Mouse (Mus musculus): Measurements from ENCODE around the gene Slc52a3. TPM values are rescaled to one million over a fixed set of nuclear protein-coding genes. Genes with fewer than 3 reads are reported as not detected.

The Slc52a3 gene
- polyA plus RNA-seq, 1 experiment: 1.4 TPM

DNA sequence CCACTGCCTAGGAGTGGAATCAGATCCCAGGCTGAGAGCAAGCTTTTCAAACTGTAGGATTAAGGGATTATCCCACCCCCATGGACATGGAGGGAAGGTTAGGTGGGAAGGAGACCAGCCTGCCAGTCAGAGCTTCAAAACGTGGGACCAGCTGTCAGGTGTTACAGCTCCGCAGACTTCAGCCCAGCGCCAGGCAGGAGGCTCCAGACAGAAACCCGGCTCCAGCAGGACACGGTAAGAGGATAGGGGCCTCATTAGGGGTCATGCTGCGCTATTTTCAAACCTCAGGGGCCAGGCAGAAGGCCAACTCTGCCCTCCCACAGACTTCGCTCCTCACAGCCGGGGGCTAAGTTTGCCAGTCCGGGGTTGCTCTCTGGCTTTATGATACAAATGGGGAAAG, 32.3 kb upstream of the Slc52a3 start:
- no peak for TF ChIP-seq POLR2A (IDR thresholded peaks at IDR 0.05; ENCODE audit: borderline replicate concordance, extremely low read depth, insufficient read depth, insufficient read length, poor library complexity, severe bottlenecking)
- no peak for TF ChIP-seq CTCF (IDR thresholded peaks at IDR 0.05; ENCODE audit: borderline replicate concordance, extremely low read depth, insufficient read depth, insufficient read length)
- DNase-seq (ENCODE audit: low read depth): peak; percentile 84

DNA sequence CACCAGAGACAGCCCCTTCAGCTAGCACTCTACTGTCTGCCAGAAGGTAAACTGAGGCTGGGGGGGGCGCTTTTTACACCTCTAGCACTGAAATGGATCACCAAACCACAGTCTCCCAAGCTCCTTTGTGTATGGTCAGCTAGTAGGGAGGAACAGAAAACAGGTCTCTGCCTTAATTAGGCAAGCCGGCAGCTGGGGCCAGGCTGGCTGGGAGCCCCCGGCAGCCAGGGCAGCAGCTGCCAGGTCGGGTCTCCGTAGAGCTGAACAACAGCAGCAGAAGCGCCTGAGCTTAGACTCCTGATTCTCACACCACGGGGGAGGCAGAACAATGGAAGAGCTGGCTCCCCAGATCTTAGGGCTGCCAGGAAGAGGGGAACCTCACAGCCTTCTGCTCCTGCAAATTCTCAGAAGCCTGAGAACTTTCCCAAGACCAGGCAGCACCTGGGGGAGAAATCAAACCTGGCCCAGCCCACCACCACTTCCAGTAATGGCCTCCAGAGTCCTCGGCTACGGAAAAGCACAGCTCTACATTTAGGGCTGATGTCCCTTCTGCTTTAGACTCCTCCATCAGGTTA, 29.0 kb upstream of the Slc52a3 start:
- DNase-seq (ENCODE audit: low read depth): peak; percentile 89
- TF ChIP-seq CTCF (IDR thresholded peaks at IDR 0.05; ENCODE audit: borderline replicate concordance, extremely low read depth, insufficient read depth, insufficient read length) (no peak), POLR2A (IDR thresholded peaks at IDR 0.05; ENCODE audit: borderline replicate concordance, extremely low read depth, insufficient read depth, insufficient read length, poor library complexity, severe bottlenecking) (no peak)

DNA sequence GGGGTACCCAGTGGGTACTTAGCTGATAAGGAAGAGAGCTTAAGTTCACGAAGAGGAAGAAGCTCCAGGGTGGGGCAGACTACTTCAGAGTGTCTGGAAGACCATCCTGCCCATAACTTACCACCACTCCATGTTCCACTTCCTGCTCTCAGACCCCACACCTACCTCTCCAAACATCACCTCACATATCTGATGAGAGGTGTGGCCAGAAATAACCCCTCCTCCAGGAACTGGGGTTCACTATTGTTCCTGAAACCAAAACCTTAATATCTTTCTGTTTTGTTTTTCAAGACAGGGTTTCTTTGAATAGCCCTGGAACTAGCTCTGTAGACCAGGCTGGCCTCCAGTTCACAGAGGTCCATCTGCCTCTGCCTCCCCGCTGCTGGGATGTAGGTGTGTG, 28.5 kb upstream of the Slc52a3 start:
- TF ChIP-seq CTCF (IDR thresholded peaks at IDR 0.05; ENCODE audit: borderline replicate concordance, extremely low read depth, insufficient read depth, insufficient read length) (no peak), POLR2A (IDR thresholded peaks at IDR 0.05; ENCODE audit: borderline replicate concordance, extremely low read depth, insufficient read depth, insufficient read length, poor library complexity, severe bottlenecking) (no peak)
- no peak for DNase-seq (ENCODE audit: low read depth)

DNA sequence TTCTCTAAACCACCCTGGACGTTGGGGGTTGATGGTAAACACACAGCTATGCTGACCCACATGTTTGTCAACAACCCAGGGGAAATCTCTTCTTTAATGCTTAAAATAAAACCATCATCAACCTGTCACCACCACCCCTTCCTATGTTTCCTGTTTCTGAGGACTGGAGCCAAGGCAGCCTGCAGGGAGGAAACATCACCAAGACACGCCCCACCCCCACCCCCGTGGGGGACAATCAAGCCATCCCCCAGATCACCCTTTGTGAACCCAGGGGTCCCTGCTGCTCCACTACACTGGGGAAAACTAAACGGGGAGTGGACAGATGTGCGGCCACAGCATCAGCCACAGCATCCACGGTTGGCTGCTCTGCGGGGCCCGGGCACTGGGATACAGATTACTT, 27.9 kb upstream of the Slc52a3 start:
- DNase-seq (ENCODE audit: low read depth): no peak
- no peak for TF ChIP-seq POLR2A (IDR thresholded peaks at IDR 0.05; ENCODE audit: borderline replicate concordance, extremely low read depth, insufficient read depth, insufficient read length, poor library complexity, severe bottlenecking)
- no peak for TF ChIP-seq CTCF (IDR thresholded peaks at IDR 0.05; ENCODE audit: borderline replicate concordance, extremely low read depth, insufficient read depth, insufficient read length)

DNA sequence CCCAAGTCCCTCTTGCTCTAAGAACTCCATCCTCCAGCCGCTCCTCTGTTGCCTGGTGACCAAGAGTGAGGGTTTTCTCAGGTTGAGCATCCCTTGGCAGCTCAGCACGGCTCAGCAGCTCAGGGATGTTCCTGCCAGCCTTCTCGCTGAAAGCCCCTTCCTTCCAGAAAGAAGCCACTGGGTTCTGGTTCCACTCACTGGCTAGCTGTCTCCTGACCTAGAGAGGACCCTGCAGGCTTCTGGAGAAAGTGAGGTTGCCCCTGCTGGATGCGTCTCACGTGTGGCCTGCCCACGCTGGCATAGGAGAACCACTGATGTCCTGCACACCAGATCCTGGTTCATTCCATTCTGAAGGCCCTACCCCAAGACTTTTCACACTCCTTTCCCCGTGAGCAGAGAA, 27.3 kb upstream of the Slc52a3 start:
- DNase-seq (ENCODE audit: low read depth): no peak
- TF ChIP-seq CTCF (IDR thresholded peaks at IDR 0.05; ENCODE audit: borderline replicate concordance, extremely low read depth, insufficient read depth, insufficient read length): no peak
- no peak for TF ChIP-seq POLR2A (IDR thresholded peaks at IDR 0.05; ENCODE audit: borderline replicate concordance, extremely low read depth, insufficient read depth, insufficient read length, poor library complexity, severe bottlenecking)

DNA sequence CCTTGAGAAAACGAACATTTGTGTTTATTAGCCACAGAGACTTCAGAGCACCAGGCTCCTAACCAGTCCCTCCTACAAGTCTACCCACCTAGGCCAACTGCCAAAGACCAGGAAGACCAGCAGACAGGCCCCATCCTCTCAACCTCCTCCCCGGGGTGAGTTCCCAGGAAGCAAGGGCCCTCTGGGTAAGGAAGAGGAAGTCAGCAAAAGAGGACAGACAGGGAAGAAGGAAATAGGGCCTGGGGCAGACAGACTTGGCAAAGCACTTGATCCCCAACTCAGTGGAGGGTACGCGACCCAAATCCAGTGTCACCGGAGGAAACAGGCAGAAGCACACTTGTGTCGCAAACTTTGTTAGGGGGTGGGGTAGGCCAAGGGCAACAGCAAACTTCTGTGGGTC, 26.9 kb upstream of the Slc52a3 start:
- DNase-seq (ENCODE audit: low read depth): no peak
- TF ChIP-seq POLR2A (IDR thresholded peaks at IDR 0.05; ENCODE audit: borderline replicate concordance, extremely low read depth, insufficient read depth, insufficient read length, poor library complexity, severe bottlenecking) (no peak), CTCF (IDR thresholded peaks at IDR 0.05; ENCODE audit: borderline replicate concordance, extremely low read depth, insufficient read depth, insufficient read length) (no peak)

DNA sequence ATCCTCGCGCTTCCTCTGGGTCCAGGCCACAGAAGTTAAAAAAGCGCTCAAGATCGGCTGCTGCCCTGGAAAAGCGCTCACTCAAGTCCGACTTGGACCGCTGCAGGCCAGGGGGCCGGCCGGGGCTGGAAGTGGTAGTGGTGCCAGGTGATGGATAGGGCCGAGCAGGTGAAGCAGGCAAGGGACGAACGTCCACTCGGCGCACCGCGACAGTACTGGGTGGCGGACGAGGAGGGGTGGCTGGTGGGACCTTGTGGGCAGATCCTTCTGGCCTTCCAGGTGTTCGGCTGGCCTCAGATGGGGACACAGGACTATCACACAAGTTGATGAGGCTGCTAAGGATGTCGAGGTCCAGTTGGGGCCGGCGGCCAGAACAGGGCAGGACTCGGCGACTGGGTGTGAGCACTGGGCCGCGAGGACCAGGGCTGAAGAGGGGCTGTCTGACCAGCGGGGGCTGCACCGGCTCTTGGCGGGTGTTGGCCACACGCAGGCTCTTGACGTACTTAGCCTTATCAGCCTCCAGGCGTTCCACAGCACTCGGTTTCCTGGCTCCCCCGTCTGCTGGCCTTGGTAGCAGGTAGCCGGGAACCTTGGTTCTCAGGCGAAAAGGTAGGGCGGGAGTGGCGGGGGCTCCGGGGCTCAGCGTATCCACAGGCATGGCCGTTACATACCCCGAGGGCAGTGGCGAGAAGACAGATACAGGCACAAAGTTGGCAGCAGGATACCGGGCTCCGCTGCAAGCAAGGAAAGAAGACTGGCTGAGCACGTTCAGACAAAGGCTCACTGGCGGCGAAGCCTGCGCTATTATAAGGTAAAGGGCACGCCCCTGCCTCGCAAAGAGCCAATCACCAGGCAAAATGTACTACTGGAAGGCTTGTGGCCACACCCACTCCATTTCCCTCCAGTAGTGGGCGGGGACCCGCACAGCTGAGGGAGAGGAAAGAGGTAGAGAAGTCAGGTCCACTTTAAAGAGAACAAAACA, 25.8 kb upstream of the Slc52a3 start:
- peak; percentile 98 for DNase-seq (ENCODE audit: low read depth)
- no peak for TF ChIP-seq CTCF (IDR thresholded peaks at IDR 0.05; ENCODE audit: borderline replicate concordance, extremely low read depth, insufficient read depth, insufficient read length)
- TF ChIP-seq POLR2A (IDR thresholded peaks at IDR 0.05; ENCODE audit: borderline replicate concordance, extremely low read depth, insufficient read depth, insufficient read length, poor library complexity, severe bottlenecking): peak; percentile 87; the same call in 1 of the 2 replicates

DNA sequence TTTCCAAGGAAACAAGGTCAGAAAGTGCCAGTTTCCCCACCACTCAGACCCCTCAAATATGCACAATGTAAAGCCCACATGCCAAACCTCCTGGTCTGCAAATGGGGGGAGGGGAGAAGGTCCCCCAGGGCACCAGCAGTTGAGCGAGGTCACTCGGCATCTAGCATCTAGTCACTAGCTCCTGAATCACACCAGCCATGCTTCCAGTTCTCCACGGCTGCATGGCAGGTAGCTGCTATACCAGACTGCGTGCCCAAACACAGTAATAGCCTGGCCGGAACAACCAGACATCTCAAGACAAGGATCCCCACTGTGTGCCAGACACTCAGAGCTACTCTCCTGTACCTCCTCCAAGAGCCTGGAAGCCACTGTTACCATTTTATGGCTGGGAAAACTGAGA, 24.6 kb upstream of the Slc52a3 start:
- no peak for TF ChIP-seq CTCF (IDR thresholded peaks at IDR 0.05; ENCODE audit: borderline replicate concordance, extremely low read depth, insufficient read depth, insufficient read length)
- no peak for DNase-seq (ENCODE audit: low read depth)

DNA sequence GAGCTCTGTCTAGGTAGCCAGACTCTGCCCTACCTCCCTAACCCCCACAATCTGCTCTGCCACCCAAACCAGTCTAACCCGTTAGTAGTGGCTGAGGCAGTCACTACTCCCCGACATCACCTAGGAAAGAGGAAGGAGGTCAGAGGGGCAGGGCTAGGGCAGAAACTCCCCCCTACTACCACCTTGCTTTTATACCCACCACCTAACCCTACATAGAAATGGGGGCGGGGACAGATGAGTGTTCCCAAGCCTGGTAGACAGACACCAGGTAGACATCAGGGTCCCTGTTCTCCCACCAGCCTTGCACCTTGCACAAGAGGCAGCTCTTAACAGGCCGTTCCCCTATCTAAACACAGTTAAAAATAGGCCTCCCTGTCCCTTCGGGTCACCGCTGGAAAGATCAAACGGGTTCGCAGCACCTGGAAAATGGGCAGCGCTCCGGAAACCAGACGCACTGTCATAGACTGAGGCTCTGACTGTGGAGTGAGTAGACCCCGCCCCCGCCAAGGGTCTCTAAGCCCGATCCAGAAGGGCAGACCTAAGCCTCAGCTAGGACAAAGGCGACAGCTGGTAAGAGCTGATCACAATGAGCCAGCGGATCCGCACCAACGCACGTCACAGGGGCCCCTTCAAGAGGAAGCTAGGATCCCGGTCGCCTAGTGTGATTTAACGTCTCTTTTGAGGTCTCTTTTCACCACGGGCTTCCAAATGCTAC, 23.3 kb upstream of the Slc52a3 start:
- TF ChIP-seq CTCF (IDR thresholded peaks at IDR 0.05; ENCODE audit: borderline replicate concordance, extremely low read depth, insufficient read depth, insufficient read length): no peak
- peak; percentile 17; the same call in 1 of the 2 replicates for TF ChIP-seq POLR2A (IDR thresholded peaks at IDR 0.05; ENCODE audit: borderline replicate concordance, extremely low read depth, insufficient read depth, insufficient read length, poor library complexity, severe bottlenecking)
- DNase-seq (ENCODE audit: low read depth): peak; percentile 87

DNA sequence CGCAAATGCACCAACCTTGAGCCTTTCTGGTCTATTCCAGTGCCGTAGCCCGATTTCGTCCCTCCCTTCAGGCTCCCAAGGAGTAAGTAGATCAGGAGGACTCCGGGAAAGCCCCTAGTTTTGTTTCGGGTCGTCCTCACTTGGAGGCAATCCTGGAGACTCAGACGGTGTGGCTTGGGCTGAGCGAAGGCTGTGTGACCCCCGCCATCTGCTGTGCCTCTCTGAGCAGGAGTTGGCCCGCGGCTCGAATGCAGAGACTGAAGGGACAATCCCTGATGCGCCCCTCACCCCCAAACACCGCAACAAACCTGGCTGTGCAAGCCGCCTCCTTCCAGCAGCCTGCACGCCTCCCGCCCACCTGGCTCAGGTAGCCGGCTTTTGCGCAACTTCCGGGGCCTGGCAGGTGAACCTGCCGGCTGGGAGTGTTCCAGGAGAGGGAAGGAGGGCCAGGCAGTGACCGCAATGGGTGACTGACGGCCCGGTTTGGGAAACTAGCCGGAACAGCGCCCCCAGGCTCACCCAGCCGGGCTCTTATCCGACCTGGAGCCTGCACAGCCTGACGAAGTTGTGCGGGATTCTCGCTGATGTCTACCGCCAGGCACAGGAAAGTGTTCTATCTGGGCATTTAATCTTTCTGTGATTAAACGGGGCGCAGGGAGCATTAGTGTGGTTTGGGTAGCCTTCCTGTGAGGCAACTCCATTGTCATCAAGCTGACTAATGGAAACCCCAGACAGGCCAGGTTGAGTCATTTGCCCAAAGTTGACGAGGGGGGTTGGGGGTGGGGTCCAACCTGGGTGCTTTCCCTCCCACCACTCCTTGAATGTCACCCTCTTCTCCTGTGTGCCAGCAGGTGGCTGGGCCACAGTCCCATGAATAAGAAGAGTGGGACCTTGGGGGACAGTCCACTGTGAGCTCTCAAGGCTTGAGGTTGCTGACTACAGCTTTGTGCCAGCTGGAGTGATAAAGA, 22.4 kb upstream of the Slc52a3 start:
- peak; percentile 46 for DNase-seq (ENCODE audit: low read depth)
- TF ChIP-seq POLR2A (IDR thresholded peaks at IDR 0.05; ENCODE audit: borderline replicate concordance, extremely low read depth, insufficient read depth, insufficient read length, poor library complexity, severe bottlenecking): no peak
- peak; percentile 23; the same call in 1 of the 2 replicates for TF ChIP-seq CTCF (IDR thresholded peaks at IDR 0.05; ENCODE audit: borderline replicate concordance, extremely low read depth, insufficient read depth, insufficient read length)

All from brain, embryonic 14.5 days (tissue).